Mouse (Mus musculus): Measurements from ENCODE around the gene Fggy.

GRCm38 (mm10) chr4:95784146-95784895 is 227.0 kb downstream of the Fggy start:
- no peak for TF ChIP-seq USF1 (IDR thresholded peaks at IDR 0.05; ENCODE audit: low read depth)
- TF ChIP-seq CTCF (IDR thresholded peaks at IDR 0.05; ENCODE audit: control insufficient read depth, insufficient read depth, insufficient read length): no peak
- TF ChIP-seq MYOG (IDR thresholded peaks at IDR 0.05; ENCODE audit: control insufficient read depth, extremely low read depth, insufficient read length): no peak
- TF ChIP-seq MAX (IDR thresholded peaks at IDR 0.05): no peak
- no peak for TF ChIP-seq MYOD1 (IDR thresholded peaks at IDR 0.05; ENCODE audit: control insufficient read depth, insufficient read length, low read depth)
- TF ChIP-seq CEBPB (IDR thresholded peaks at IDR 0.05; ENCODE audit: low read depth): no peak
